Mouse (Mus musculus): ENCODE data around the gene Gpn3. TPM values are rescaled to one million over a fixed set of nuclear protein-coding genes. Genes with fewer than 3 reads are reported as not detected.

The Gpn3 gene
- polyA plus RNA-seq, 1 experiment, result 55.5 TPM

- H3K27ac ChIP-seq (ENCODE audit: insufficient read depth, low read length), result peak overlapping the region; percentile 50; the same call in 1 of the 2 replicates
- peaks cover 13% of the 10 kb centered on the region for H3K4me1 ChIP-seq (ENCODE audit: control insufficient read depth, insufficient read depth, insufficient read length)
- DNase-seq (ENCODE audit: low read depth in 1 of 2, low spot score in 2 of 2), result peak in 1 of 2 experiments; percentile 30
- TF ChIP-seq POLR2A (IDR thresholded peaks at IDR 0.05; ENCODE audit: low read depth, low read length) (no peak), CTCF (IDR thresholded peaks at IDR 0.05; ENCODE audit: extremely low read depth, insufficient read depth, insufficient read length, insufficient replicate concordance) (no peak)
- H3K36me3 ChIP-seq (ENCODE audit: control insufficient read depth, insufficient read depth, low read length), result peaks cover 14% of the 10 kb centered on the region
- WGBS, result 19% methylated on average over 10 of the region's 10 CpGs
- no peaks in the 10 kb centered on the region for H3K27me3 ChIP-seq (ENCODE audit: control insufficient read depth, insufficient read depth, low read length)
- no peak overlapping the region for H3K4me3 ChIP-seq (ENCODE audit: extremely low read depth, insufficient read depth, insufficient read length)
Observed at GRCm38 (mm10) chr5:122396791-122397190, 25.1 kb downstream of the Gpn3 start.

- Histone ChIP-seq H3K4me3 (ENCODE audit: extremely low read depth, insufficient read depth, insufficient read length) (no peak overlapping the region), H3K27me3 (ENCODE audit: control insufficient read depth, insufficient read depth, low read length) (no peaks in the 10 kb centered on the region), H3K27ac (ENCODE audit: insufficient read depth, low read length) (peak overlapping the region; percentile 50), H3K4me1 (ENCODE audit: control insufficient read depth, insufficient read depth, insufficient read length) (peaks cover 13% of the 10 kb centered on the region), H3K36me3 (ENCODE audit: control insufficient read depth, insufficient read depth, low read length) (peaks cover 17% of the 10 kb centered on the region)
- 26% methylated on average over 8 of the region's 8 CpGs for WGBS
- no peak for DNase-seq (ENCODE audit: low read depth in 1 of 2, low spot score in 2 of 2)
- TF ChIP-seq CTCF (IDR thresholded peaks at IDR 0.05; ENCODE audit: extremely low read depth, insufficient read depth, insufficient read length, insufficient replicate concordance), result no peak
- no peak for TF ChIP-seq POLR2A (IDR thresholded peaks at IDR 0.05; ENCODE audit: low read depth, low read length)
Observed at GRCm38 (mm10) chr5:122397495-122397894, 25.8 kb downstream of the Gpn3 start.

GRCm38 (mm10) chr5:122399871-122400270, 28.2 kb downstream of the Gpn3 start:
- H3K4me1 ChIP-seq (ENCODE audit: control insufficient read depth, insufficient read depth, insufficient read length), result peaks cover 13% of the 10 kb centered on the region
- no peak for TF ChIP-seq CTCF (IDR thresholded peaks at IDR 0.05; ENCODE audit: extremely low read depth, insufficient read depth, insufficient read length, insufficient replicate concordance)
- H3K36me3 ChIP-seq (ENCODE audit: control insufficient read depth, insufficient read depth, low read length), result peaks cover 41% of the 10 kb centered on the region
- H3K27me3 ChIP-seq (ENCODE audit: control insufficient read depth, insufficient read depth, low read length), result no peaks in the 10 kb centered on the region
- DNase-seq (ENCODE audit: low read depth in 1 of 2, low spot score in 2 of 2), result no peak
- no peak overlapping the region for H3K27ac ChIP-seq (ENCODE audit: insufficient read depth, low read length)
- 83% methylated on average over 8 of the region's 8 CpGs for WGBS
- H3K4me3 ChIP-seq (ENCODE audit: extremely low read depth, insufficient read depth, insufficient read length), result no peak overlapping the region

GRCm38 (mm10) chr5:122400628-122401302, 29.1 kb downstream of the Gpn3 start:
- peaks cover 50% of the 10 kb centered on the region for H3K36me3 ChIP-seq (ENCODE audit: control insufficient read depth, insufficient read depth, low read length)
- H3K4me3 ChIP-seq (ENCODE audit: extremely low read depth, insufficient read depth, insufficient read length), result no peak overlapping the region
- H3K27ac ChIP-seq (ENCODE audit: insufficient read depth, low read length), result no peak overlapping the region
- DNase-seq (ENCODE audit: low read depth in 1 of 2, low spot score in 2 of 2), result no peak
- no peaks in the 10 kb centered on the region for H3K27me3 ChIP-seq (ENCODE audit: control insufficient read depth, insufficient read depth, low read length)
- H3K4me1 ChIP-seq (ENCODE audit: control insufficient read depth, insufficient read depth, insufficient read length), result peaks cover 13% of the 10 kb centered on the region
- 61% methylated on average over 18 of the region's 18 CpGs for WGBS
- TF ChIP-seq CTCF (IDR thresholded peaks at IDR 0.05; ENCODE audit: extremely low read depth, insufficient read depth, insufficient read length, insufficient replicate concordance), result no peak
- no peak for TF ChIP-seq POLR2A (IDR thresholded peaks at IDR 0.05; ENCODE audit: low read depth, low read length)

GRCm38 (mm10) chr5:122401303-122401640, 29.6 kb downstream of the Gpn3 start:
- H3K4me1 ChIP-seq (ENCODE audit: control insufficient read depth, insufficient read depth, insufficient read length), result peaks cover 13% of the 10 kb centered on the region
- no peak overlapping the region for H3K27ac ChIP-seq (ENCODE audit: insufficient read depth, low read length)
- WGBS, result 40% methylated on average over 8 of the region's 8 CpGs
- peak in 1 of 2 experiments; percentile 54 for DNase-seq (ENCODE audit: low read depth in 1 of 2, low spot score in 2 of 2)
- H3K36me3 ChIP-seq (ENCODE audit: control insufficient read depth, insufficient read depth, low read length), result peaks cover 52% of the 10 kb centered on the region
- TF ChIP-seq POLR2A (IDR thresholded peaks at IDR 0.05; ENCODE audit: low read depth, low read length) (no peak), CTCF (IDR thresholded peaks at IDR 0.05; ENCODE audit: extremely low read depth, insufficient read depth, insufficient read length, insufficient replicate concordance) (peak; percentile 87)
- no peaks in the 10 kb centered on the region for H3K27me3 ChIP-seq (ENCODE audit: control insufficient read depth, insufficient read depth, low read length)
- no peak overlapping the region for H3K4me3 ChIP-seq (ENCODE audit: extremely low read depth, insufficient read depth, insufficient read length)

- H3K36me3 ChIP-seq (ENCODE audit: control insufficient read depth, insufficient read depth, low read length), result peaks cover 53% of the 10 kb centered on the region
- no peak overlapping the region for H3K4me3 ChIP-seq (ENCODE audit: extremely low read depth, insufficient read depth, insufficient read length)
- DNase-seq (ENCODE audit: low read depth in 1 of 2, low spot score in 2 of 2), result no peak
- no peaks in the 10 kb centered on the region for H3K27me3 ChIP-seq (ENCODE audit: control insufficient read depth, insufficient read depth, low read length)
- 96% methylated on average over 13 of the region's 13 CpGs for WGBS
- peaks cover 6% of the 10 kb centered on the region; the same call in 1 of the 2 replicates for H3K4me1 ChIP-seq (ENCODE audit: control insufficient read depth, insufficient read depth, insufficient read length)
- H3K27ac ChIP-seq (ENCODE audit: insufficient read depth, low read length), result no peak overlapping the region
- TF ChIP-seq CTCF (IDR thresholded peaks at IDR 0.05; ENCODE audit: extremely low read depth, insufficient read depth, insufficient read length, insufficient replicate concordance) (no peak), POLR2A (IDR thresholded peaks at IDR 0.05; ENCODE audit: low read depth, low read length) (no peak)
Observed at GRCm38 (mm10) chr5:122402160-122402559, 30.5 kb downstream of the Gpn3 start.

GRCm38 (mm10) chr5:122402772-122403171, 31.1 kb downstream of the Gpn3 start:
- WGBS, result 90% methylated on average over 5 of the region's 5 CpGs
- TF ChIP-seq POLR2A (IDR thresholded peaks at IDR 0.05; ENCODE audit: low read depth, low read length) (no peak), CTCF (IDR thresholded peaks at IDR 0.05; ENCODE audit: extremely low read depth, insufficient read depth, insufficient read length, insufficient replicate concordance) (no peak)
- no peaks in the 10 kb centered on the region; the same call in 1 of the 2 replicates for H3K4me1 ChIP-seq (ENCODE audit: control insufficient read depth, insufficient read depth, insufficient read length)
- no peaks in the 10 kb centered on the region for H3K27me3 ChIP-seq (ENCODE audit: control insufficient read depth, insufficient read depth, low read length)
- peaks cover 52% of the 10 kb centered on the region for H3K36me3 ChIP-seq (ENCODE audit: control insufficient read depth, insufficient read depth, low read length)
- no peak for DNase-seq (ENCODE audit: low read depth in 1 of 2, low spot score in 2 of 2)
- H3K4me3 ChIP-seq (ENCODE audit: extremely low read depth, insufficient read depth, insufficient read length), result no peak overlapping the region
- no peak overlapping the region for H3K27ac ChIP-seq (ENCODE audit: insufficient read depth, low read length)

Measured in spleen, adult 2 months (tissue).